Mouse (Mus musculus) layer of hippocampus, adult 9-10 months (tissue): ENCODE measurements at regions not wholly inside any gene's neighbourhood (a gene's known extent, or its start where the extent isn't known, plus 50 kb on each side); places are given as distances from the start of the nearest gene placed in this dataset.

Source experiments
- DNase-seq: peaks from one replicate; pipeline ENCODE4 v3.0.0; 2022; ENCODE audit warnings: low spot score

- DNase-seq, result no peak
These were observed 119.3 kb upstream of the Lyplal1 start for GRCm38 (mm10) chr1:186236267-186237020.

GRCm38 (mm10) chr1:186234536-186234935 is 117.4 kb upstream of the Lyplal1 start:
- DNase-seq, result no peak

- no peak for DNase-seq
These were observed 113.4 kb upstream of the Lyplal1 start for GRCm38 (mm10) chr1:186230476-186230875.

- no peak for DNase-seq
These were observed 112.7 kb upstream of the Lyplal1 start for GRCm38 (mm10) chr1:186229856-186230255.

- no peak for DNase-seq
These were observed 111.3 kb upstream of the Lyplal1 start for GRCm38 (mm10) chr1:186228396-186228795.

- DNase-seq, result no peak
These were observed 107.1 kb upstream of the Lyplal1 start for GRCm38 (mm10) chr1:186224231-186224630.

GRCm38 (mm10) chr1:186223417-186223816 is 106.3 kb upstream of the Lyplal1 start:
- DNase-seq, result no peak

GRCm38 (mm10) chr1:186218995-186219394 is 101.9 kb upstream of the Lyplal1 start:
- DNase-seq, result no peak

GRCm38 (mm10) chr1:186217198-186217597 is 100.1 kb upstream of the Lyplal1 start:
- no peak for DNase-seq

GRCm38 (mm10) chr1:186204151-186204550 is 87.0 kb upstream of the Lyplal1 start:
- no peak for DNase-seq

GRCm38 (mm10) chr1:186202536-186202935 is 85.4 kb upstream of the Lyplal1 start:
- DNase-seq, result no peak

- DNase-seq, result no peak
These were observed 81.3 kb upstream of the Lyplal1 start for GRCm38 (mm10) chr1:186198391-186198790.

GRCm38 (mm10) chr1:186197057-186197456 is 79.9 kb upstream of the Lyplal1 start:
- no peak for DNase-seq

GRCm38 (mm10) chr1:186189390-186189789 is 72.3 kb upstream of the Lyplal1 start:
- no peak for DNase-seq

- DNase-seq, result no peak
These were observed 70.3 kb upstream of the Lyplal1 start for GRCm38 (mm10) chr1:186187372-186187771.

- no peak for DNase-seq
These were observed 66.1 kb upstream of the Lyplal1 start for GRCm38 (mm10) chr1:186183204-186183651.

GRCm38 (mm10) chr1:186182498-186183203 is 65.5 kb upstream of the Lyplal1 start:
- peak; percentile 37 for DNase-seq

GRCm38 (mm10) chr1:186177019-186177418 is 59.9 kb upstream of the Lyplal1 start:
- DNase-seq, result no peak

- no peak for DNase-seq
These were observed 56.4 kb upstream of the Lyplal1 start for GRCm38 (mm10) chr1:186173472-186174014.

GRCm38 (mm10) chr1:186171691-186172090 is 54.6 kb upstream of the Lyplal1 start:
- no peak for DNase-seq
